Mouse (Mus musculus) midbrain, embryonic 12.5 days (tissue): ENCODE results near the gene Gm5938. TPM values are rescaled to one million over a fixed set of nuclear protein-coding genes. Genes with fewer than 3 reads are reported as not detected.

Source experiments
- ATAC-seq: fragments of 200-750 bp; cut with Nextera tagmentation; 2 replicates; pipeline ENCODE4 v1.8.0; 2017; ENCODE audit warnings: low read depth, moderate TSS enrichment, moderate library complexity; ENCODE audit not compliant: low FRiP score
- H3K27ac ChIP-seq: fragments of 300-500 bp; sonication (generic); replicated peaks from 2 replicates; pipeline ENCODE4 v1.5.1; 2016; ENCODE audit warnings: mild to moderate bottlenecking
- H3K27me3 ChIP-seq: fragments of 300-500 bp; sonication (generic); 2 replicates; pipeline ENCODE4 v1.6.1; 2016; ENCODE audit warnings: mild to moderate bottlenecking
- H3K36me3 ChIP-seq: fragments of 300-500 bp; sonication (generic); 2 replicates; pipeline ENCODE4 v1.6.1; 2016
- H3K4me1 ChIP-seq: fragments of 300-500 bp; sonication (generic); 2 replicates; pipeline ENCODE4 v1.6.1; 2016
- H3K4me2 ChIP-seq: fragments of 300-500 bp; sonication (generic); replicated peaks from 2 replicates; pipeline ENCODE4 v1.6.1; 2016; ENCODE audit warnings: mild to moderate bottlenecking, moderate library complexity
- H3K4me3 ChIP-seq: fragments of 300-500 bp; sonication (generic); 2 replicates; pipeline ENCODE4 v1.5.1; 2016; ENCODE audit warnings: mild to moderate bottlenecking
- H3K9ac ChIP-seq: fragments of 300-500 bp; sonication (generic); replicated peaks from 2 replicates; pipeline ENCODE4 v1.6.1; 2016; ENCODE audit warnings: mild to moderate bottlenecking, moderate library complexity
- H3K9me3 ChIP-seq: fragments of 300-500 bp; sonication (generic); 2 replicates; pipeline ENCODE4 v1.6.1; 2016; ENCODE audit warnings: mild to moderate bottlenecking
- WGBS: fragments of 180-500 bp; shearing (Covaris S2); methylation state at CpG from one replicate; pipeline ENCODE4 v1.1.7; 2016; 5-methylcytosine and 5-hydroxymethylcytosine counted together
- polyA plus RNA-seq: library from polyadenylated mRNA; unstranded; fragments of >200 nt; fragmentation: Nextera tagmentation; extraction: Ambion mirVana; gene quantifications from 2 replicates; pipeline ENCODE4 v1.2.1, GENCODE M21; 2016

Gm5938 gene
- not detected in 2 replicates for polyA plus RNA-seq

GRCm38 (mm10) chrX:78125167-78125566 lies at the start of gene Gm5938:
Gene Gm5938, plus strand, starts transcription at chrX:78125467.
- H3K9ac ChIP-seq: no peak within 1 kb of the TSS

DNA sequence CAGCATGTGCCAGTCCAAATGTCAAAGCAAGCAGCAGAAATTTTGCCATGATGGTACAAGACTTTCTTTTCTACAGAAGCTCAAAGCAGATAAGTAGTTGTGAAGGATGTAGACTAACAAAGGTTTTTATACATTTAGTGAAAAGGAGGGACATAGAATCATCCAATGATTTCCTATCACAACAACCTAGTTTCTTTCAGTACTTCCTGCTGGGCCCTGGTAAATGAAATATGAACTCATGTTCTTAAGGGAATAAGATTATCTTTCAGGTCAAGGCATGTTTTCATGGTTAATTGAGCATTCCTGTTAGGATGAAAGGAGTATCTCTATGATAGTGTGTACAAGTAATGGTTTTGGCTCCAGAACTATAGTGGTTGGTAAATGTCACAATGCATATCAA lies 34.0 kb upstream of the Gm5938 start, which contains the start of gene Obp1a:
Gene Obp1a, minus strand, starts transcription at position 101 of the 400 bp plus-strand sequence.
- Histone ChIP-seq H3K9ac (no peak within 1 kb of the TSS), H3K36me3 (no peaks in the 10 kb centered on the region), H3K4me1 (no peaks in the 10 kb centered on the region), H3K4me3 (no peak within 1 kb of the TSS), H3K27ac (no peak within 1 kb of the TSS), H3K4me2 (no peak within 1 kb of the TSS), H3K27me3 (no peaks in the 10 kb centered on the region), H3K9me3 (no peaks in the 10 kb centered on the region)
- ATAC-seq: no peak

More at GRCm38 (mm10) chrX:78125167-78125566, at the start of gene Gm5938:
- no peak within 1 kb of the TSS for H3K4me2 ChIP-seq
- H3K36me3 ChIP-seq: no peaks in the 10 kb centered on the region
- no peak within 1 kb of the TSS for H3K27ac ChIP-seq
- no peaks in the 10 kb centered on the region for H3K9me3 ChIP-seq
- 59% methylated on average over 1 of the region's 1 CpGs for WGBS
- H3K4me3 ChIP-seq: no peak within 1 kb of the TSS
- no peaks in the 10 kb centered on the region for H3K27me3 ChIP-seq
- no peaks in the 10 kb centered on the region for H3K4me1 ChIP-seq
- ATAC-seq: no peak

Other genes with a start within 250 kb of the Gm5938 start
- gene 5430402E10Rik, start 200.4 kb upstream of the Gm5938 start, polyA plus RNA-seq: not detected in 2 replicates
- gene Obp1a, start 34.1 kb upstream of the Gm5938 start, polyA plus RNA-seq: not detected in 2 replicates
- not detected in 2 replicates for gene Obp1b, start 61.3 kb downstream of the Gm5938 start, polyA plus RNA-seq
- not detected in 2 replicates for gene Gm14743, start 120.5 kb downstream of the Gm5938 start, polyA plus RNA-seq
- gene 4930480E11Rik, start 244.2 kb downstream of the Gm5938 start, polyA plus RNA-seq: not detected in 2 replicates